Mouse (Mus musculus): ENCODE data around the gene Otol1.

Otol1 gene

GRCm38 (mm10) chr3:70004379-70004778 lies 3.0 kb upstream of the Otol1 start:
- Histone ChIP-seq H3K4me3 (replicated peaks; ENCODE audit: low read length) (no peak overlapping the region), H3K4me1 (replicated peaks; ENCODE audit: low read depth, low read length) (no peaks in the 10 kb centered on the region; the same call in 1 of the 2 replicates), H3K36me3 (ENCODE audit: insufficient read depth, low read length) (no peaks in the 10 kb centered on the region), H3K9me3 (ENCODE audit: low read length) (no peaks in the 10 kb centered on the region), H3K27me3 (ENCODE audit: insufficient read depth, low read length) (0 out of 2 replicates have a peak, but pooled peaks cover 4% of the 10 kb centered on the region)
- TF ChIP-seq CTCF (conservative IDR thresholded peaks at IDR 0.05; ENCODE audit: low read length) = no peak
- no peak for TF ChIP-seq POU5F1 (IDR thresholded peaks at IDR 0.05; ENCODE audit: borderline replicate concordance, low read length)
- TF ChIP-seq NANOG (IDR thresholded peaks at IDR 0.05; ENCODE audit: borderline replicate concordance, low read length) = no peak

- Histone ChIP-seq H3K36me3 (ENCODE audit: insufficient read depth, low read length) (no peaks in the 10 kb centered on the region), H3K4me1 (replicated peaks; ENCODE audit: low read depth, low read length) (no peaks in the 10 kb centered on the region), H3K9me3 (ENCODE audit: low read length) (peaks cover 9% of the 10 kb centered on the region; the same call in 1 of the 2 replicates), H3K27me3 (ENCODE audit: insufficient read depth, low read length) (no peaks in the 10 kb centered on the region), H3K4me3 (replicated peaks; ENCODE audit: low read length) (no peak overlapping the region)
- TF ChIP-seq POU5F1 (IDR thresholded peaks at IDR 0.05; ENCODE audit: borderline replicate concordance, low read length) = no peak
- no peak for TF ChIP-seq CTCF (conservative IDR thresholded peaks at IDR 0.05; ENCODE audit: low read length)
- TF ChIP-seq NANOG (IDR thresholded peaks at IDR 0.05; ENCODE audit: borderline replicate concordance, low read length) = no peak
Measured at GRCm38 (mm10) chr3:70012641-70013040, 5.2 kb downstream of the Otol1 start.

- H3K36me3 ChIP-seq (ENCODE audit: insufficient read depth, low read length) = no peaks in the 10 kb centered on the region
- peaks cover 4% of the 10 kb centered on the region; the same call in 1 of the 2 replicates for H3K27me3 ChIP-seq (ENCODE audit: insufficient read depth, low read length)
- H3K4me3 ChIP-seq (replicated peaks; ENCODE audit: low read length) = no peak overlapping the region
- H3K4me1 ChIP-seq (replicated peaks; ENCODE audit: low read depth, low read length) = peaks cover 5% of the 10 kb centered on the region; the same call in 1 of the 2 replicates
- H3K9me3 ChIP-seq (ENCODE audit: low read length) = no peaks in the 10 kb centered on the region
- no peak for TF ChIP-seq NANOG (IDR thresholded peaks at IDR 0.05; ENCODE audit: borderline replicate concordance, low read length)
- TF ChIP-seq POU5F1 (IDR thresholded peaks at IDR 0.05; ENCODE audit: borderline replicate concordance, low read length) = no peak
- TF ChIP-seq CTCF (conservative IDR thresholded peaks at IDR 0.05; ENCODE audit: low read length) = no peak
Measured at GRCm38 (mm10) chr3:70026605-70027004, 19.2 kb downstream of the Otol1 start.

- H3K4me1 ChIP-seq (replicated peaks; ENCODE audit: low read depth, low read length) = no peaks in the 10 kb centered on the region
- H3K9me3 ChIP-seq (ENCODE audit: low read length) = no peaks in the 10 kb centered on the region
- peaks cover 4% of the 10 kb centered on the region; the same call in 1 of the 2 replicates for H3K27me3 ChIP-seq (ENCODE audit: insufficient read depth, low read length)
- TF ChIP-seq POU5F1 (IDR thresholded peaks at IDR 0.05; ENCODE audit: borderline replicate concordance, low read length) (no peak), CTCF (conservative IDR thresholded peaks at IDR 0.05; ENCODE audit: low read length) (no peak), NANOG (IDR thresholded peaks at IDR 0.05; ENCODE audit: borderline replicate concordance, low read length) (no peak)
- H3K36me3 ChIP-seq (ENCODE audit: insufficient read depth, low read length) = no peaks in the 10 kb centered on the region
- H3K4me3 ChIP-seq (replicated peaks; ENCODE audit: low read length) = no peak overlapping the region
Measured at GRCm38 (mm10) chr3:70029260-70029659, 21.8 kb downstream of the Otol1 start.

- no peaks in the 10 kb centered on the region for H3K36me3 ChIP-seq (ENCODE audit: insufficient read depth, low read length)
- H3K4me3 ChIP-seq (replicated peaks; ENCODE audit: low read length) = no peak overlapping the region
- no peaks in the 10 kb centered on the region for H3K4me1 ChIP-seq (replicated peaks; ENCODE audit: low read depth, low read length)
- H3K9me3 ChIP-seq (ENCODE audit: low read length) = 0 out of 2 replicates have a peak, but pooled peaks cover 5% of the 10 kb centered on the region
- H3K27me3 ChIP-seq (ENCODE audit: insufficient read depth, low read length) = no peaks in the 10 kb centered on the region
- no peak for TF ChIP-seq NANOG (IDR thresholded peaks at IDR 0.05; ENCODE audit: borderline replicate concordance, low read length)
- TF ChIP-seq CTCF (conservative IDR thresholded peaks at IDR 0.05; ENCODE audit: low read length) = peak; percentile 8; the same call in 1 of the 2 replicates
- TF ChIP-seq POU5F1 (IDR thresholded peaks at IDR 0.05; ENCODE audit: borderline replicate concordance, low read length) = no peak
Measured at GRCm38 (mm10) chr3:70035593-70035992, 28.2 kb downstream of the Otol1 start.

Data from E14TG2a.4 (cell line).